Mouse (Mus musculus): ENCODE data around the gene Ankrd60. TPM values are rescaled to one million over a fixed set of nuclear protein-coding genes. Genes with fewer than 3 reads are reported as not detected.

Gene Ankrd60
- total and polyA plus RNA-seq, 2 experiments, result not detected

DNA sequence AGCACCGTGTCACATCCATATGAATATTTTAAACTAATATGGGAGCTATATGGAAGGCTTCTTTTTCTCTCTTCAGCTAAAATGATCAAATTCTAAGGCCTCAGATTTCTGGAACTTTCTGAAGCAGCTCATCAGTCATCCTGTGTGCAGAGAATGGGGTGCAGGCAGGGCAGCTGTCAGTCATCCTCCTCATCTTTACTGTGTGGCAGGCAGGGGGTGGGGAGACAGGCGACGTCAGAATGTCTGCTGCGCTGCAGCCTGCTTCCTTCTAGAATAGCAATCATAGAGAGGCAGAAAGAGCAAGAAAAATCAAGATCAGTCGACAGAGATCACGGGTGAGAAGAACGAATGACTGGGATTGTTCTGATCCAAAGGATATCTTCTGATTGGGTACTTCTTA is 38.0 kb upstream of the Ankrd60 start:
- no peaks in the 10 kb centered on the region for H3K4me1 ChIP-seq (ENCODE audit: control insufficient read depth, insufficient read depth, low read length)
- no peak for TF ChIP-seq CTCF (IDR thresholded peaks at IDR 0.05; ENCODE audit: low read depth, low read length)
- no peak for TF ChIP-seq POLR2A (IDR thresholded peaks at IDR 0.05; ENCODE audit: extremely low read depth, insufficient read depth, low read length)
- no peak overlapping the region for H3K9ac ChIP-seq (ENCODE audit: low read depth, low read length)
- H3K27ac ChIP-seq (replicated peaks; ENCODE audit: insufficient read depth, low read depth, low read length), result no peak overlapping the region
- 91% methylated on average over 7 of the region's 7 CpGs for WGBS
- no peak for DNase-seq (ENCODE audit: extremely low read depth, low read depth, low spot score)
- no peaks in the 10 kb centered on the region for H3K79me2 ChIP-seq (ENCODE audit: control insufficient read depth, insufficient read depth, low read length)
- no peaks in the 10 kb centered on the region for H3K27me3 ChIP-seq (ENCODE audit: control insufficient read depth, insufficient read depth, low read length)
- H3K4me3 ChIP-seq (ENCODE audit: insufficient read depth, low read depth, low read length), result no peak overlapping the region
- H3K36me3 ChIP-seq (ENCODE audit: control insufficient read depth, insufficient read depth, low read length), result peaks cover 2% of the 10 kb centered on the region; the same call in 1 of the 2 replicates

DNA sequence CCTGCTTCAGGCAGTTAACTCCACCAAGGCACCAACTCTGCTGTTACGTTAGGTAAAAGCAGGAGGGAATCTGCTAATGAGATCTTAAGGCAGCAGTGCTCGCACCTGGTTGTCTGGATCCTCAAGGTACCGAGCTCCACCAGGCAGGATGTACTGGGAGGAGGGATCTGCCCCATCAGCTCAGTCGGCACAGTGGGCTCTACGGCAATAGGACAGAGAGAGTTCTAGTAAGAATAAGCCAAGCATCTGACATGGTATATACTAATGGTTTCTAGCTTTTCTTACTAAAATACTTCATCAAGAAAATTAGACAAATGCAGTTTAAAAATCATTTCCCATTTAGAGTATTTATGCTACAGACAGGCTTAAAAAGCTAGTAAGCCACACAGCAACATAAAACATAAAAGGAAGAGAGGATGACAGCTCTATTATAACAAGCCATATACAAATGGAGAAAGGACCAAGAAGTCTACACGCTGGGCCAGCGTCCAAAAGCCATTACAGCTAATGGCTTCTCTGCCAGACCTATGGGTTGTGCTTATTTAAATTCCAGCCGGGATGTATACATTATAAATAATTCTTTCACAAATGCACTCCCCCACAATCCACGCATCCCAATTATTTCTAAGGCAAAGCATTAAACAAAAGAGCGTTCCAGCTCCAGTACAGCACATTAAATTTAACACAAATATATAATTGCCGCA is 37.4 kb upstream of the Ankrd60 start:
- Histone ChIP-seq H3K27me3 (ENCODE audit: control insufficient read depth, insufficient read depth, low read length) (no peaks in the 10 kb centered on the region), H3K4me1 (ENCODE audit: control insufficient read depth, insufficient read depth, low read length) (no peaks in the 10 kb centered on the region), H3K4me3 (ENCODE audit: insufficient read depth, low read depth, low read length) (no peak overlapping the region), H3K9ac (ENCODE audit: low read depth, low read length) (no peak overlapping the region), H3K27ac (replicated peaks; ENCODE audit: insufficient read depth, low read depth, low read length) (no peak overlapping the region), H3K79me2 (ENCODE audit: control insufficient read depth, insufficient read depth, low read length) (no peaks in the 10 kb centered on the region), H3K36me3 (ENCODE audit: control insufficient read depth, insufficient read depth, low read length) (peaks cover 2% of the 10 kb centered on the region; the same call in 1 of the 2 replicates)
- DNase-seq (ENCODE audit: extremely low read depth, low read depth, low spot score), result no peak
- WGBS, result 95% methylated on average over 11 of the region's 11 CpGs
- TF ChIP-seq CTCF (IDR thresholded peaks at IDR 0.05; ENCODE audit: low read depth, low read length), result no peak
- TF ChIP-seq POLR2A (IDR thresholded peaks at IDR 0.05; ENCODE audit: extremely low read depth, insufficient read depth, low read length), result no peak

GRCm38 (mm10) chr2:173608020-173608958 is 30.1 kb upstream of the Ankrd60 start:
- peaks cover 3% of the 10 kb centered on the region; the same call in 1 of the 2 replicates for H3K36me3 ChIP-seq (ENCODE audit: control insufficient read depth, insufficient read depth, low read length)
- TF ChIP-seq CTCF (IDR thresholded peaks at IDR 0.05; ENCODE audit: low read depth, low read length) (no peak), POLR2A (IDR thresholded peaks at IDR 0.05; ENCODE audit: extremely low read depth, insufficient read depth, low read length) (no peak)
- no peaks in the 10 kb centered on the region for H3K79me2 ChIP-seq (ENCODE audit: control insufficient read depth, insufficient read depth, low read length)
- no peaks in the 10 kb centered on the region for H3K27me3 ChIP-seq (ENCODE audit: control insufficient read depth, insufficient read depth, low read length)
- DNase-seq (ENCODE audit: extremely low read depth, low read depth, low spot score), result peak; percentile 14
- no peak overlapping the region for H3K27ac ChIP-seq (replicated peaks; ENCODE audit: insufficient read depth, low read depth, low read length)
- no peak overlapping the region for H3K4me3 ChIP-seq (ENCODE audit: insufficient read depth, low read depth, low read length)
- H3K4me1 ChIP-seq (ENCODE audit: control insufficient read depth, insufficient read depth, low read length), result no peaks in the 10 kb centered on the region
- no peak overlapping the region for H3K9ac ChIP-seq (ENCODE audit: low read depth, low read length)
- WGBS, result 82% methylated on average over 10 of the region's 10 CpGs

DNA sequence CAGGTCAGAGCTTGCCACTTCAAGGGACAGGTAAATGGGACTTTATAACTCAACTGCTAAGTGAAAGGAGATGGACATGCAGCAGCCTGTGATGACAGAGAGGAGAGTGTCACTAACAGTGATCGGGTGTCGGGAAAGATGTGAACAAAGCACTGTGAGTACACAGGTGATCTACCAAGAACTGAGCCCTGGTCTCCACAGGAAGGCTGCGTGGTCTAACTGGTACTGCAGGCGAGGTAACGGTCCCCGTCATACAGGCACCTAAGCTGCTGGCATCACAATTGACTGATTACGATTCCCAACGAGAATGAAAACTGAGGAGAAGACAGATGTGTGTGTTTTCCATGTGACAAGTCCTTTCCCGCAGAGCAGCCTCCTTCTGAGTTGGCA is 28.2 kb upstream of the Ankrd60 start:
- no peak overlapping the region for H3K9ac ChIP-seq (ENCODE audit: low read depth, low read length)
- peaks cover 5% of the 10 kb centered on the region; the same call in 1 of the 2 replicates for H3K36me3 ChIP-seq (ENCODE audit: control insufficient read depth, insufficient read depth, low read length)
- H3K4me1 ChIP-seq (ENCODE audit: control insufficient read depth, insufficient read depth, low read length), result no peaks in the 10 kb centered on the region
- WGBS, result 86% methylated on average over 9 of the region's 9 CpGs
- TF ChIP-seq POLR2A (IDR thresholded peaks at IDR 0.05; ENCODE audit: extremely low read depth, insufficient read depth, low read length) (no peak), CTCF (IDR thresholded peaks at IDR 0.05; ENCODE audit: low read depth, low read length) (no peak)
- H3K27me3 ChIP-seq (ENCODE audit: control insufficient read depth, insufficient read depth, low read length), result no peaks in the 10 kb centered on the region
- no peaks in the 10 kb centered on the region for H3K79me2 ChIP-seq (ENCODE audit: control insufficient read depth, insufficient read depth, low read length)
- H3K4me3 ChIP-seq (ENCODE audit: insufficient read depth, low read depth, low read length), result no peak overlapping the region
- no peak for DNase-seq (ENCODE audit: extremely low read depth, low read depth, low spot score)
- no peak overlapping the region for H3K27ac ChIP-seq (replicated peaks; ENCODE audit: insufficient read depth, low read depth, low read length)

DNA sequence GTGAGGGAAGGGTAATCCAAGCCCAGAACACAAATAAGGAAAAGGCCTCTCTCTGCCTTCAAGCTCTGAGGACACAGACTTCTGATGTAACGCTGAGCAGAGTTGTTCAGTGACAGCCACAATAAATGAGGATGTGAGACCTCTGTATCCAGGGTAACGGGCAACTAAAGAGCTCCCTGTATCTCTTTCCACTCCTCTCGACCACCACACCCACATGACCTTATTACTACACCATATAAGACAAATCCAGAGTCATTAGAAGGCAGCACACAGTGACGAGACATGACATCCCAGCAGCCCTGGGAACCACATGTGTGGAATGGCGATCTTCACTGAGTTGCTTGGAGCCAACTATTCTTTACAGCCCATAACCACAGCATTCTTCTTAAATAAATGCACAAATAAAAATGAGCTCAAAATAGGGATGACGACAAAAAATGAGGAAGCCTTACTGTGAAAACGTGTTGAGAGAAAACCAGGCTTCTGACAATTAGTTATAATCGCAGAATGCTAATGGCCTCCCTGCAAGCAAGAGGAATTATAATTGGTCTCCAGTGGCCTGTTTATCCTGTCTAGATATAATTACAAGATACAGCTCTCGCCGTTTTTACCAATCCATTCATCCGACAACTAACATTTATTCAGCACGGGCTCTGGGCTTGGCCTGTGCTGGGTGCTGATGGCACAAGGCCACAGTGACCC is 27.7 kb upstream of the Ankrd60 start:
- Histone ChIP-seq H3K4me1 (ENCODE audit: control insufficient read depth, insufficient read depth, low read length) (no peaks in the 10 kb centered on the region), H3K79me2 (ENCODE audit: control insufficient read depth, insufficient read depth, low read length) (no peaks in the 10 kb centered on the region), H3K9ac (ENCODE audit: low read depth, low read length) (no peak overlapping the region), H3K36me3 (ENCODE audit: control insufficient read depth, insufficient read depth, low read length) (peaks cover 5% of the 10 kb centered on the region; the same call in 1 of the 2 replicates), H3K27me3 (ENCODE audit: control insufficient read depth, insufficient read depth, low read length) (no peaks in the 10 kb centered on the region), H3K27ac (replicated peaks; ENCODE audit: insufficient read depth, low read depth, low read length) (no peak overlapping the region), H3K4me3 (ENCODE audit: insufficient read depth, low read depth, low read length) (no peak overlapping the region)
- no peak for DNase-seq (ENCODE audit: extremely low read depth, low read depth, low spot score)
- 90% methylated on average over 12 of the region's 12 CpGs for WGBS
- TF ChIP-seq CTCF (IDR thresholded peaks at IDR 0.05; ENCODE audit: low read depth, low read length) (no peak), POLR2A (IDR thresholded peaks at IDR 0.05; ENCODE audit: extremely low read depth, insufficient read depth, low read length) (no peak)
